Mouse (Mus musculus): ENCODE results near the gene Olfr1441.

- TF ChIP-seq CTCF (IDR thresholded peaks at IDR 0.05; ENCODE audit: control insufficient read depth, insufficient read depth, low read length), result no peak
- no peak for TF ChIP-seq POLR2A (IDR thresholded peaks at IDR 0.05; ENCODE audit: borderline replicate concordance, control insufficient read depth, low read depth, low read length)
Observed at GRCm38 (mm10) chr19:12464674-12465073, 47.4 kb downstream of the Olfr1441 start.
